Mouse (Mus musculus): ENCODE measurements around the gene Itgb2l. TPM values are rescaled to one million over a fixed set of nuclear protein-coding genes. Genes with fewer than 3 reads are reported as not detected.
"Not testable (repeated sequence)": the region's sequence is repeated elsewhere in the genome, so short reads cannot be mapped to it uniquely, and the experiment has no call there.

The Itgb2l gene
- polyA plus RNA-seq, 1 experiment from 2014 or later = 0.10 TPM

- H3K4me3 ChIP-seq (replicated peaks) = no peak overlapping the region
- H3K4me1 ChIP-seq = no peaks in the 10 kb centered on the region
- H3K27ac ChIP-seq (replicated peaks) = no peak overlapping the region
- no peak for ATAC-seq (ENCODE audit: low FRiP score)
- no peaks in the 10 kb centered on the region for H3K9me3 ChIP-seq (replicated peaks)
- WGBS = 52% methylated on average over 3 of the region's 3 CpGs
- no peak overlapping the region for H3K4me2 ChIP-seq
- no peaks in the 10 kb centered on the region for H3K27me3 ChIP-seq (replicated peaks)
- no peaks in the 10 kb centered on the region for H3K36me3 ChIP-seq
- H3K9ac ChIP-seq (replicated peaks) = no peak overlapping the region
Observed at GRCm38 (mm10) chr16:96460788-96461187, 17.4 kb upstream of the Itgb2l start.

DNA sequence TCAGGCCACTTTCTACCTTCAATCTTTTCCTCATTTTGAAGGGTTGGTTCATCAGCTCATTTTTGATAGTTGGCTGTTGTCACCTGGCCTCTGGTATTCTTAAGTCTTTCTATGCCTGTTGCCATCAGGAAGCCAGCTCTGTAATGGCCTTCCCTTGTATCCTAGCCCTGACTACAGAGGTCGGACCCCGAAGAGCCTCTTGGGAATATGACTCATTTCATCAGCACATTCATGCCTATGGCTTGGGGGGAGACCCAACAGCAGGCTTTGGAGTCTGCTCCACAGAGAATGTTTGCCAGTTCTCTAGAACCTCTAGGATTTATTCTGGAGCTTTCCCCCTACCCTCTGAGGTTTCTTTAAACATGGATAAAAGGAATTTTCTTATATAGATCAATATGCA is 15.9 kb upstream of the Itgb2l start:
- 91% methylated on average over 2 of the region's 2 CpGs for WGBS
- Histone ChIP-seq H3K27me3 (replicated peaks) (no peaks in the 10 kb centered on the region), H3K4me2 (no peak overlapping the region), H3K27ac (replicated peaks) (no peak overlapping the region), H3K36me3 (no peaks in the 10 kb centered on the region), H3K4me1 (no peaks in the 10 kb centered on the region), H3K9me3 (replicated peaks) (no peaks in the 10 kb centered on the region), H3K4me3 (replicated peaks) (no peak overlapping the region), H3K9ac (replicated peaks) (no peak overlapping the region)
- no peak for ATAC-seq (ENCODE audit: low FRiP score)

DNA sequence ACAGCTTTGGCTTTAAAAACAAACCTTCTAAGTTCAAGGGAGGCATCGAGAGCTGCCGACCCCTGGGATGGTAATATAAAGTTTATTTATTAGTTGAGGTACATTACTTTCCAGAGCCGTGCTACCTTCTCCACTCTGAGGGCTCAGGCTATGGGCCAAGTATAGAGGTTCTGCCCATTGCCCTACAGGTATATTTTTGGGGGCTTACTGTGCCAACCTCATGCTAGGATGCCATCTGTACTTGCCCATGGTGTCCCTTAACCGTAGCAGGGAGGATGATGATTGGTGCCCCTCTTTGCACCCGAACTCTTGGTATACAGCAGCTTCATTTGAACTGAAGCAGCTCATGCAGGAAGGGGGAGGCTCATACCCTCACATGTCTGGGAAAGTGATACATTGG is 14.2 kb upstream of the Itgb2l start:
- Histone ChIP-seq H3K27me3 (replicated peaks) (no peaks in the 10 kb centered on the region), H3K36me3 (no peaks in the 10 kb centered on the region), H3K4me2 (no peak overlapping the region), H3K9ac (replicated peaks) (no peak overlapping the region), H3K4me1 (no peaks in the 10 kb centered on the region), H3K9me3 (replicated peaks) (no peaks in the 10 kb centered on the region), H3K27ac (replicated peaks) (no peak overlapping the region), H3K4me3 (replicated peaks) (no peak overlapping the region)
- no peak for ATAC-seq (ENCODE audit: low FRiP score)
- WGBS = 83% methylated on average over 5 of the region's 5 CpGs

DNA sequence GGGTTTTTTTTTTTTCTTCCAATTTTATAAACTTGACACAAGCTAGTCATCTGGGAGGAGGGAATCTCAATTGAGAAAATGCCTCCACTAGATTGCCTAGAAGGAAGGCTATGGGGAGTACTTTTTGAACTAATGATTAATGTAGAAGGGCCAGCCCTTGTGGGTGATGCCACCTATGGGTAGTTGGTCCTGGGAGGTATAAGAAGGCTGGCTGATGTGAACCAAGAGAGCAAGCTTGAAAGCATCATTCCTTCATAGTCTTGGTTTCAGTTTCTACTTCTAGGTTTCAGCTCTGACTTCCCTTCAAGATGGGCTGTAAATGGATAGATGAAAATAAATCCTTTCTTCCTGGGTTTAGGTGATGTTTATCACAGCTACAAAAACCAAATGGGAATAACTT is 10.7 kb upstream of the Itgb2l start:
- Histone ChIP-seq H3K27me3 (replicated peaks) (no peaks in the 10 kb centered on the region), H3K4me3 (replicated peaks) (no peak overlapping the region), H3K9ac (replicated peaks) (no peak overlapping the region), H3K4me1 (no peaks in the 10 kb centered on the region), H3K4me2 (no peak overlapping the region), H3K36me3 (no peaks in the 10 kb centered on the region), H3K27ac (replicated peaks) (no peak overlapping the region), H3K9me3 (replicated peaks) (no peaks in the 10 kb centered on the region)
- no peak for ATAC-seq (ENCODE audit: low FRiP score)

DNA sequence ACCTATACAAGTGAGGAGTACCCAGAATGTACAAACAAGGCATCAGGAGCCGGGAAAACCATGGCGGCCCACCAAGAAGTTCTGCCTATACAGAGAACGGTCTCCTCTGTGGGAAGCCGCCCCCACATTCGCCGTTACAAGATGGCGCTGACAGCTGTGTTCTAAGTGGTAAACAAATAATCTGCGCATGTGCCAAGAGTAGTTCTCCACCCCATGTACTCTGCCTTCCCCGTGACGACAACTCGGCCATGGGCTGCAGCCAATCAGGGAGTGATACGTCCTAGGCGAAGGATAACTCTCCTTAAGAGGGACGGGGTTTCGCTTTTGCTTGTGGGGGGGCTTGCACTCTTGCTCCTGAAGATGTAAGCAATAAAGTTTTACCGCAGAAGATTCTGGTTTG is 7.5 kb upstream of the Itgb2l start:
- not testable (repeated sequence) for H3K36me3 ChIP-seq; H3K4me1 ChIP-seq; ATAC-seq (ENCODE audit: low FRiP score); H3K27me3 ChIP-seq (replicated peaks); H3K4me2 ChIP-seq; H3K27ac ChIP-seq (replicated peaks); H3K4me3 ChIP-seq (replicated peaks); H3K9me3 ChIP-seq (replicated peaks); H3K9ac ChIP-seq (replicated peaks)
- 97% methylated on average over 16 of the region's 16 CpGs for WGBS

GRCm38 (mm10) chr16:96441826-96442225 is 1.6 kb downstream of the Itgb2l start:
- Histone ChIP-seq H3K9me3 (replicated peaks) (no peaks in the 10 kb centered on the region), H3K4me2 (no peak overlapping the region), H3K27me3 (replicated peaks) (no peaks in the 10 kb centered on the region), H3K36me3 (no peaks in the 10 kb centered on the region), H3K4me3 (replicated peaks) (no peak overlapping the region), H3K9ac (replicated peaks) (no peak overlapping the region), H3K4me1 (no peaks in the 10 kb centered on the region), H3K27ac (replicated peaks) (no peak overlapping the region)
- WGBS = 83% methylated on average over 3 of the region's 3 CpGs
- ATAC-seq (ENCODE audit: low FRiP score) = no peak

- WGBS = 69% methylated on average over 8 of the region's 8 CpGs
- Histone ChIP-seq H3K36me3 (no peaks in the 10 kb centered on the region), H3K4me2 (no peak overlapping the region), H3K9me3 (replicated peaks) (no peaks in the 10 kb centered on the region), H3K4me3 (replicated peaks) (no peak overlapping the region), H3K27ac (replicated peaks) (no peak overlapping the region), H3K27me3 (replicated peaks) (no peaks in the 10 kb centered on the region), H3K4me1 (no peaks in the 10 kb centered on the region), H3K9ac (replicated peaks) (no peak overlapping the region)
- no peak for ATAC-seq (ENCODE audit: low FRiP score)
Observed at GRCm38 (mm10) chr16:96440871-96441270, 2.5 kb downstream of the Itgb2l start.

DNA sequence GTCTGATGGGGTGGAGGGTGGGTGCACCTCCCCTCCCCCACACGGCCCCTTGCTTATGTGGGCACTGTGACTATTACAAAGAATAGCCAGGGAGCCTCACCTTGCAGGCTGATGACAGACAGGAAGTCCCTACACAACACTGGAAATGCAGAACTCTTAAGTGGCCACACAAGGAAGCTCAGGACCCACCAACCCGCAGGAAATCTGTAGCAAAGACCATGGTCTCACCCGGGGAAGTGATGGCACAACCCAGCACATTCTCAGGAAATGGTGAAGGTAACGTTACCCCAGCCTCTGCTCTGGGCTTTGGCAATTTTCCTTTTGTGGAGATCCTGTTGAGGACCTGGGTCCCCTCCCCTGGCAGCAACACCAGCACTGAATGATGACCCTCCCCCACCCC is 3.7 kb downstream of the Itgb2l start:
- Histone ChIP-seq H3K4me1 (no peaks in the 10 kb centered on the region), H3K9ac (replicated peaks) (no peak overlapping the region), H3K27ac (replicated peaks) (no peak overlapping the region), H3K4me3 (replicated peaks) (no peak overlapping the region), H3K27me3 (replicated peaks) (no peaks in the 10 kb centered on the region), H3K4me2 (no peak overlapping the region), H3K9me3 (replicated peaks) (no peaks in the 10 kb centered on the region), H3K36me3 (no peaks in the 10 kb centered on the region)
- ATAC-seq (ENCODE audit: low FRiP score) = no peak
- WGBS = 78% methylated on average over 4 of the region's 4 CpGs

- H3K9me3 ChIP-seq (replicated peaks) = no peaks in the 10 kb centered on the region
- ATAC-seq (ENCODE audit: low FRiP score) = no peak
- WGBS = 94% methylated on average over 5 of the region's 5 CpGs
- H3K27ac ChIP-seq (replicated peaks) = no peak overlapping the region
- H3K4me3 ChIP-seq (replicated peaks) = no peak overlapping the region
- no peak overlapping the region for H3K9ac ChIP-seq (replicated peaks)
- H3K36me3 ChIP-seq = no peaks in the 10 kb centered on the region
- H3K4me1 ChIP-seq = no peaks in the 10 kb centered on the region
- H3K27me3 ChIP-seq (replicated peaks) = no peaks in the 10 kb centered on the region
- no peak overlapping the region for H3K4me2 ChIP-seq
Observed at GRCm38 (mm10) chr16:96438946-96439345, 4.5 kb downstream of the Itgb2l start.

- no peak for ATAC-seq (ENCODE audit: low FRiP score)
- Histone ChIP-seq H3K9me3 (replicated peaks) (no peaks in the 10 kb centered on the region), H3K36me3 (no peaks in the 10 kb centered on the region), H3K27me3 (replicated peaks) (no peaks in the 10 kb centered on the region), H3K4me2 (no peak overlapping the region), H3K9ac (replicated peaks) (no peak overlapping the region), H3K4me1 (no peaks in the 10 kb centered on the region), H3K4me3 (replicated peaks) (no peak overlapping the region), H3K27ac (replicated peaks) (no peak overlapping the region)
- WGBS = 81% methylated on average over 3 of the region's 3 CpGs
Observed at GRCm38 (mm10) chr16:96434024-96434785, 9.2 kb downstream of the Itgb2l start.

- H3K4me2 ChIP-seq = no peak overlapping the region
- no peaks in the 10 kb centered on the region for H3K36me3 ChIP-seq
- H3K4me3 ChIP-seq (replicated peaks) = no peak overlapping the region
- H3K9ac ChIP-seq (replicated peaks) = no peak overlapping the region
- H3K9me3 ChIP-seq (replicated peaks) = no peaks in the 10 kb centered on the region
- H3K27me3 ChIP-seq (replicated peaks) = no peaks in the 10 kb centered on the region
- H3K4me1 ChIP-seq = no peaks in the 10 kb centered on the region
- no peak overlapping the region for H3K27ac ChIP-seq (replicated peaks)
- 84% methylated on average over 10 of the region's 10 CpGs for WGBS
- ATAC-seq (ENCODE audit: low FRiP score) = no peak
Observed at GRCm38 (mm10) chr16:96433266-96433665, 10.2 kb downstream of the Itgb2l start.

GRCm38 (mm10) chr16:96429046-96429445 is 14.4 kb downstream of the Itgb2l start:
- Histone ChIP-seq H3K4me1 (no peaks in the 10 kb centered on the region), H3K4me3 (replicated peaks) (no peak overlapping the region), H3K27ac (replicated peaks) (no peak overlapping the region), H3K9me3 (replicated peaks) (no peaks in the 10 kb centered on the region), H3K36me3 (no peaks in the 10 kb centered on the region), H3K9ac (replicated peaks) (no peak overlapping the region), H3K27me3 (replicated peaks) (no peaks in the 10 kb centered on the region), H3K4me2 (no peak overlapping the region)
- WGBS = 77% methylated on average over 3 of the region's 3 CpGs
- ATAC-seq (ENCODE audit: low FRiP score) = no peak

DNA sequence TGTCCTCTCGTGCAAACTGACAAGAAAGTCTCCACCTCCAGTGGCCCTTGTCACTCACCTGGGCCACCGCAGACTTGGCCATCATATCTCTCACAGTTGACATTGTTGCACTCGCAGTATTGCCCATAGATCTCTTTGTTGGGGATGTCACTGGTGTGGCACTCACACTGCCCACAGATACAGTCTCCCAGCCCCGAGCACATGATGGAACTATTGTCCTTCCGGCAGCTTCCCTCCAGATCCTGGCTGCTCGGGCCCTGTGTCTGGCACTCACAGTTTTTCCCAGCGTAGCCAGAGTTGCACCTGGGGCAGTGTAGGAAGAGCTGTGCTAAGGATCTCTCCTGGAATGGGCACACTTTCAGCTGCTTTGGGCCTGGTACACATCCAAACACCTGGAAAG is 16.7 kb downstream of the Itgb2l start:
- no peak overlapping the region for H3K27ac ChIP-seq (replicated peaks)
- H3K4me1 ChIP-seq = no peaks in the 10 kb centered on the region
- ATAC-seq (ENCODE audit: low FRiP score) = no peak
- no peak overlapping the region for H3K9ac ChIP-seq (replicated peaks)
- H3K9me3 ChIP-seq (replicated peaks) = no peaks in the 10 kb centered on the region
- WGBS = 88% methylated on average over 7 of the region's 7 CpGs
- no peak overlapping the region for H3K4me3 ChIP-seq (replicated peaks)
- H3K36me3 ChIP-seq = no peaks in the 10 kb centered on the region
- no peaks in the 10 kb centered on the region for H3K27me3 ChIP-seq (replicated peaks)
- H3K4me2 ChIP-seq = no peak overlapping the region

All from neural tube, embryonic 15.5 days (tissue).